Mouse (Mus musculus) cerebellum, adult 2 months (tissue): ENCODE measurements around the gene Cst11. TPM values are rescaled to one million over a fixed set of nuclear protein-coding genes. Genes with fewer than 3 reads are reported as not detected.

Experiments used
- DNase-seq, 2 experiments: peaks; one replicate each; pipeline ENCODE4 v3.0.0; 2021
- H3K27ac ChIP-seq: fragments of 200-500 bp; 2 replicates; pipeline ENCODE4 v1.5.1; 2012; ENCODE audit warnings: low read length, control low read depth, inconsistent platforms; ENCODE audit not compliant: insufficient read depth
- H3K27me3 ChIP-seq: fragments of 200-500 bp; 2 replicates; pipeline ENCODE4 v1.6.1; 2012; ENCODE audit warnings: inconsistent platforms, mild to moderate bottlenecking, low read length, moderate library complexity; ENCODE audit not compliant: control insufficient read depth, insufficient read depth
- H3K4me1 ChIP-seq: fragments of 200-500 bp; 2 replicates; pipeline ENCODE4 v1.6.1; 2011; ENCODE audit warnings: low read length; ENCODE audit not compliant: control insufficient read depth, insufficient read depth
- H3K4me3 ChIP-seq: fragments of 200-500 bp; replicated peaks from 2 replicates; pipeline ENCODE3; 2011; ENCODE audit warnings: mild to moderate bottlenecking, low read depth, low read length, control low read depth; ENCODE audit not compliant: insufficient read depth
- CTCF ChIP-seq: fragments of 200-500 bp; IDR thresholded peaks from 2 replicates; pipeline ENCODE4 v1.5.1; 2011; ENCODE audit warnings: low read depth, mild to moderate bottlenecking, control low read depth, low read length, moderate library complexity, borderline replicate concordance; ENCODE audit not compliant: insufficient read depth
- POLR2A ChIP-seq: fragments of 200-500 bp; IDR thresholded peaks from 2 replicates; pipeline ENCODE4 v1.6.1; 2011; ENCODE audit warnings: low read length, control low read depth, borderline replicate concordance; ENCODE audit not compliant: insufficient read depth
- WGBS: fragments of 180-500 bp; shearing (Covaris S2); methylation state at CpG from one replicate; pipeline ENCODE4 v1.1.7; 2018; 5-methylcytosine and 5-hydroxymethylcytosine counted together
- polyA plus RNA-seq: library from polyadenylated mRNA; depleted of rRNA; stranded (reverse); fragments of >200 nt; gene quantifications from 2 replicates; pipeline ENCODE4 v1.2.3, GENCODE M21; 2012; rRNA removed

The Cst11 gene
- polyA plus RNA-seq, 1 experiment, result not detected

- H3K4me1 ChIP-seq, result no peaks in the 10 kb centered on the region; the same call in 1 of the 2 replicates
- TF ChIP-seq POLR2A (no peak), CTCF (no peak)
- no peaks in the 10 kb centered on the region for H3K27me3 ChIP-seq
- no peak for DNase-seq
- H3K4me3 ChIP-seq, result no peak overlapping the region
- H3K27ac ChIP-seq, result no peak overlapping the region
- WGBS, result 55% methylated on average over 2 of the region's 2 CpGs
Measured at GRCm38 (mm10) chr2:148719271-148719995, 51.9 kb downstream of the Cst11 start.

Other genes with a start within 250 kb of the Cst11 start
- gene Nxt1, start 98.9 kb downstream of the Cst11 start, polyA plus RNA-seq, result 26.8 and 27.8 TPM in 2 replicates
- gene Gzf1, start 90.5 kb downstream of the Cst11 start, polyA plus RNA-seq, result 17.8 and 18.7 TPM in 2 replicates
- 189 and 192 TPM in 2 replicates for gene Napb, start 39.0 kb downstream of the Cst11 start, polyA plus RNA-seq
- 0.27 TPM in 1 of 2 replicates, not detected in the other for gene Cstl1, start 21.1 kb downstream of the Cst11 start, polyA plus RNA-seq
- gene 8030411F24Rik, start 10.5 kb upstream of the Cst11 start, polyA plus RNA-seq, result not detected in 2 replicates
- not detected in 2 replicates for gene Cst12, start 17.9 kb upstream of the Cst11 start, polyA plus RNA-seq
- gene Cst8, start 27.3 kb upstream of the Cst11 start, polyA plus RNA-seq, result not detected in 2 replicates
- gene Cst13, start 48.6 kb upstream of the Cst11 start, polyA plus RNA-seq, result not detected in 2 replicates
- gene Cst9, start 63.6 kb upstream of the Cst11 start, polyA plus RNA-seq, result not detected in 2 replicates
- not detected in 2 replicates for gene 9230104L09Rik, start 93.5 kb upstream of the Cst11 start, polyA plus RNA-seq
- 1,975 and 2,220 TPM in 2 replicates for gene Cst3, start 104.2 kb upstream of the Cst11 start, polyA plus RNA-seq
- gene Gm1330, start 231.8 kb upstream of the Cst11 start, polyA plus RNA-seq, result not detected in 2 replicates
- not detected in 2 replicates for gene Gm10750, start 245.7 kb upstream of the Cst11 start, polyA plus RNA-seq